Mouse (Mus musculus) hindbrain, embryonic 14.5 days (tissue): Measurements from ENCODE around the gene Gpr68. TPM values are rescaled to one million over a fixed set of nuclear protein-coding genes. Genes with fewer than 3 reads are reported as not detected.

Experiments
- ATAC-seq: fragments of 200-750 bp; cut with Nextera tagmentation; 2 replicates; pipeline ENCODE4 v1.8.0; 2017; ENCODE audit warnings: moderate number of reproducible peaks, mild to moderate bottlenecking, moderate TSS enrichment, moderate library complexity; ENCODE audit not compliant: low FRiP score
- DNase-seq: peaks from one replicate; pipeline ENCODE4 v3.0.0-alpha.2; 2015; ENCODE audit warnings: low spot score
- H3K27ac ChIP-seq: fragments of 300-500 bp; sonication (generic); 2 replicates; pipeline ENCODE4 v1.5.1; 2014; ENCODE audit warnings: mild to moderate bottlenecking, moderate library complexity
- H3K27me3 ChIP-seq: fragments of 300-500 bp; sonication (generic); 2 replicates; pipeline ENCODE4 v1.6.1; 2014; ENCODE audit warnings: mild to moderate bottlenecking, low read length, mixed read lengths; ENCODE audit not compliant: control insufficient read depth, insufficient read depth
- H3K36me3 ChIP-seq: fragments of 300-500 bp; sonication (generic); replicated peaks from 2 replicates; pipeline ENCODE4 v1.6.1; 2014; ENCODE audit not compliant: control insufficient read depth, insufficient read depth
- H3K4me1 ChIP-seq: fragments of 300-500 bp; sonication (generic); replicated peaks from 2 replicates; pipeline ENCODE4 v1.6.1; 2014; ENCODE audit warnings: antibody characterized with exemption, low read length, mixed read lengths; ENCODE audit not compliant: control insufficient read depth, insufficient read depth
- H3K4me2 ChIP-seq: fragments of 300-500 bp; sonication (generic); replicated peaks from 2 replicates; pipeline ENCODE4 v1.6.1; 2014; ENCODE audit warnings: mild to moderate bottlenecking, moderate library complexity
- H3K4me3 ChIP-seq: fragments of 300-500 bp; sonication (generic); replicated peaks from 2 replicates; pipeline ENCODE4 v1.5.1; 2014; ENCODE audit warnings: mild to moderate bottlenecking, low read length
- H3K9ac ChIP-seq: fragments of 300-500 bp; sonication (generic); 2 replicates; pipeline ENCODE4 v1.6.1; 2014
- H3K9me3 ChIP-seq: fragments of 300-500 bp; sonication (generic); 2 replicates; pipeline ENCODE4 v1.6.1; 2016; ENCODE audit warnings: low read length; ENCODE audit not compliant: control insufficient read depth
- WGBS: fragments of 180-500 bp; shearing (Covaris S2); extraction: QIAGEN DNeasy Blood & Tissue Kit; methylation state at CpG from one replicate; pipeline ENCODE4 v1.1.7; 2014; 5-methylcytosine and 5-hydroxymethylcytosine counted together
- polyA plus RNA-seq: library from polyadenylated mRNA; unstranded; fragments of >200 nt; fragmentation: Nextera tagmentation; extraction: Ambion mirVana; gene quantifications from 2 replicates; pipeline ENCODE4 v1.2.1, GENCODE M21; 2014

Gene Gpr68
- 3.1 and 3.7 TPM in 2 replicates for polyA plus RNA-seq

DNA sequence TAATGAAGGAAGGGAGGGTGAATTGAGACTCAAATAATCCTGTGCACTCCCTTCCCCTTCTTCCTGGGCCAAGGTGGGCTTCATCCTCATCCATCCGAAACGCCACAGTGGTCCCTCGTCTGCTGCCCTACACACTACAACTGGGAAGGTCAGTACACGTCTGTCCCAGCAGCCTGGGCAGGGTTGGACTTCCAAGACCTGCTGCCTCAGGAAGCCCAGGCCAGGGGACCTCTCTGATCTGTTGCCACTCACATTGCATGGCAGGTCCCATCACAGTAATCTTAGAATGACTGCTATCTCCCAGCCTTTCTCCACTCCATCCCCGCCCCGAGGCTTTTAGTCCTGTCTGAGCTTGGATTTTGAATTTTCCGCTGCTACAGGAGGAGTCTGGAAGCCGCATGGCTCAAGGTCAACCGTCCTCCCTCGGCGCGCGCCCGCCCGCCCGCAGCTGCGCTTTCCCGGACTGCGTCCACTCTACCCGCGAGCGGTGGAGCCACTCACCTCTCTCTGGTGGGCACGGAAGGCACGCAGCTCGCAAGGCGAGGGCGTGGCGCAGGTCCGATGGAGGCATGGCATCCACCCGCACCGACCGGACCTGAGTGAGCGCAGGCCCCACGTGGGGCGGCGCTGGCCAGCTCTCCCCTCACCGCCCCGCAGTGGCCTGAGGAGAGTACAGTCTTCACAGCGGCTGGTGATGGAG is at the start of gene Gpr68:
Gene Gpr68 (minus strand): TSS at position 601 of the 700 bp plus-strand sequence.
- Histone ChIP-seq H3K4me3 (peak within 1 kb of the TSS; percentile 42), H3K4me1 (peaks cover 8% of the 10 kb centered on the region; the same call in 1 of the 2 replicates), H3K36me3 (peaks cover 3% of the 10 kb centered on the region), H3K9me3 (no peaks in the 10 kb centered on the region), H3K9ac (peak within 1 kb of the TSS; percentile 69), H3K4me2 (peak within 1 kb of the TSS; percentile 89), H3K27me3 (peaks cover 4% of the 10 kb centered on the region; the same call in 1 of the 2 replicates), H3K27ac (no peak within 1 kb of the TSS)
- peak; percentile 80 for ATAC-seq
- peak; percentile 33 for DNase-seq
- 5% methylated on average over 39 of the region's 39 CpGs for WGBS

DNA sequence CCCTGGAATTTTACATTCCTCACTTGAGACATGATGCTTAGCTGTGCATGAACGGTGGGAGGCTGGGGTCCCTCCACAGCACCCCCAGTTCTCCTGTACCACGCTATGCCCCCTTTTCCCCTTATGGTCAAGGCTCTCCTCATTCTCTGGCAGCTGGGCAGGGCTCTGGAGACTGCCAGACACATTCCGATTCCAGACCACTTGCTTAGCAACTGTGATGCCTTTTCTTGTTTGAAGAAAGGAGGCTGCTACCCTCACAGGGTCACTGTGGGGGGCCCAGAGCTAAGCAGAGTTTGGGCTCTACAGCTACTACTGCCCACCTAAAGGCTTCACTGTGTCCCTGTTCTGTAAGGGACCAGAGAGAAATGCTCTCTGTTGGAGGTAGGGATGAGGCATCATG is 49.3 kb upstream of the Gpr68 start:
- no peak overlapping the region for H3K4me3 ChIP-seq
- no peak overlapping the region for H3K4me2 ChIP-seq
- H3K9ac ChIP-seq: no peak overlapping the region
- DNase-seq: peak; percentile 41
- H3K4me1 ChIP-seq: peaks cover 32% of the 10 kb centered on the region
- no peaks in the 10 kb centered on the region for H3K9me3 ChIP-seq
- 24% methylated on average over 3 of the region's 3 CpGs for WGBS
- H3K36me3 ChIP-seq: no peaks in the 10 kb centered on the region
- peak overlapping the region; percentile 51 for H3K27ac ChIP-seq
- no peaks in the 10 kb centered on the region; the same call in 1 of the 2 replicates for H3K27me3 ChIP-seq
- ATAC-seq: peak; percentile 31; the same call in 1 of the 2 replicates

DNA sequence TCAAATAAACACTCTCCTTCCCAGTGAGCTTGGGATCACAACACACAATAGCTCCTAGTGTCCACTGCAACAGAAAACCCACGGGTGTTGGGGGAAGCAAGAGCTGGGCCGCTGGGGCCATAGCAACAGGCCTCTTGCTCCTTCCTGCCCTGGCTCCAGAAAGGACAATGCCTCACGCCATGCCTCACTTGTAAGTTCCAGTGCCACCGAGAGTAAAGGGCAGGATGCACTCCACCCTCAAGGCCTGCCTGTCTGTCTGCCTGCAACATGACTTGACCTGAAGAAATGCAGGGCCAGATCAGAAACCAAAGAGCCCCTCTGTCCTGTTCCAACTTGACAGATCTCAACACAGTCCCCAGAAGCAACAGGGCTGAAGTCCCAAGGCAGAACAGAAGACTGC is 48.8 kb upstream of the Gpr68 start:
- Histone ChIP-seq H3K9me3 (no peaks in the 10 kb centered on the region), H3K27me3 (no peaks in the 10 kb centered on the region; the same call in 1 of the 2 replicates), H3K4me1 (peaks cover 33% of the 10 kb centered on the region), H3K4me2 (no peak overlapping the region), H3K36me3 (no peaks in the 10 kb centered on the region), H3K27ac (peak overlapping the region; percentile 51), H3K9ac (no peak overlapping the region), H3K4me3 (no peak overlapping the region)
- DNase-seq (no peak), ATAC-seq (no peak)
- 27% methylated on average over 4 of the region's 4 CpGs for WGBS

DNA sequence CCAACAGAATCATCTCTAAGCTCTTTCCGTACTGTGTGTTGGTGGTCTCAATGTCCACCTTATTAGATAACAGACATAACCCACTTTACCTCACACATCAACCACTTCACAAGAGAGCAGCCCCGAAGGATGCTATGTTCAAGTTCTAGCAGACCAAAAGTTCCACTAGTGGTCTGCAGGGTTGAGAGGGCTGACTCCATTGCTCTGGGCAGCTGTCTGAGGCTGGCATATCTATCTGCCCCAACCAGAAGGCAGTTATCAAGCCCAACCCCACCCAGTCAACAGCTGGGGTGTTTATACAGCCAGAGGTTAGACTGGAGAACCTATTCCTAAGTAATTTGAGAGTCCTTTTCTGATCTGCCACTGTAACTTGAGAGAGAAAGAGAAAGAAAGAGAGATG is 48.0 kb upstream of the Gpr68 start:
- ATAC-seq (no peak), DNase-seq (no peak)
- Histone ChIP-seq H3K4me1 (peaks cover 33% of the 10 kb centered on the region), H3K27me3 (no peaks in the 10 kb centered on the region; the same call in 1 of the 2 replicates), H3K4me3 (no peak overlapping the region), H3K27ac (peak overlapping the region; percentile 51; the same call in 1 of the 2 replicates), H3K4me2 (no peak overlapping the region), H3K36me3 (no peaks in the 10 kb centered on the region), H3K9me3 (no peaks in the 10 kb centered on the region), H3K9ac (no peak overlapping the region)
- WGBS: 91% methylated on average over 2 of the region's 2 CpGs

DNA sequence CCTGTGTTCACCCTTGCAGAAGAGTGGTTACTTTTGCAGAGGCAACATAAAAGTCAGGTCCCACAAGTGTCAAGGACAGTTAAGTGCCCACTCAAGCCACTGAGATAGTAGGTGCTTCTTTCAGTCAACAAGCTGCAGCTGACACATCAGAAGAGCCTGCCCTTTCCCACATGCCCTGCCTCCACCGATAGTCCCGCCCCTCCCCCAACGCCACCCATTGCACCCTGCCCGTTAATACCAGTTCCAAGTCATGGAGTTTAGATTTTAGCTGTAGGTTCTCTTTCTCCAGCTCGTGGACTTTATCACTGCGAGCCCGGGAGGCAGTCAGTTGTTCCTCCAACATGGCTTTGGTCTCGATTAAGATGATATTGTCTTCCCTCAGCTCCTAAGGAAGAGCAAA is 45.9 kb upstream of the Gpr68 start:
- DNase-seq (no peak), ATAC-seq (no peak)
- Histone ChIP-seq H3K9ac (no peak overlapping the region), H3K27me3 (no peaks in the 10 kb centered on the region; the same call in 1 of the 2 replicates), H3K27ac (no peak overlapping the region), H3K4me3 (no peak overlapping the region), H3K9me3 (no peaks in the 10 kb centered on the region), H3K4me2 (no peak overlapping the region), H3K36me3 (no peaks in the 10 kb centered on the region), H3K4me1 (peaks cover 31% of the 10 kb centered on the region)
- WGBS: 74% methylated on average over 8 of the region's 8 CpGs

DNA sequence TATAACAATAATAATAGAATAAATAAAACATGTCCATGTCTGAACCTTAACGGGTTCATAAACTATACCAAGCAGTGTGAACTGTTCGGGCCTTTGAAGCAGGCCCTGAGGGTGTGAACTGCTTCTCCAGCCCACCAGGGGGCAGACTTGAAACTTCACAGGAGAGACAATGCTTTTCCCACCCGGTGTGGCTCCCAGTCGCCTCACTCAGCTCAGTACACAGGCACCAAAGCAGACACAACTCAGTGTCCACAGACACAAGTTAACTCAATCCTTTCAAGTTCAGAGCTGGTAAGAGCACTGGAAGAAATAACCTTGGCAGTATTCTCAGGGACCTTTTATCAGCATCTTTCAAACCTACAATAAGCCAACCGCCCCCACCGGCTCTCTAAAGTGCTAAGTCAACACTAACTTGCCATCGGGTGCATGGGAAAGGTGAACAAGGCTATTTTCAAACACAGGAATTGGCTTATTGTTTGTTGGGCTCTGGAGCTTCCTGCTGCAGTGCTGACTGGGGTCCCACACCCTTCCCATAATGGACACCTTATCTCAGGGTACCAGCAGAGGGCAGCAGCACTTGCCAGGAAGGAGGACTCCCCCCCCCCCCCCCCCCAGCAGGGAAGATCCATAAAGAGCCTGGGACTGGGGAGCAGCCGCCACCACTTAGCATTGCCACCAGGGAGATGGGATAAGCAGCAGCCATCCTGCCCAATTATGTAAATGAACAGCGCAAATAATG is 44.4 kb upstream of the Gpr68 start:
- Histone ChIP-seq H3K36me3 (peaks cover 15% of the 10 kb centered on the region), H3K4me3 (no peak overlapping the region), H3K9me3 (no peaks in the 10 kb centered on the region), H3K4me1 (peaks cover 16% of the 10 kb centered on the region), H3K27ac (peak overlapping the region; percentile 60), H3K9ac (no peak overlapping the region), H3K27me3 (no peaks in the 10 kb centered on the region; the same call in 1 of the 2 replicates), H3K4me2 (0 out of 2 replicates have a peak overlapping the region, but pooled peaks have one; percentile 0)
- ATAC-seq (peak; percentile 77), DNase-seq (peak; percentile 86)
- WGBS: 34% methylated on average over 9 of the region's 9 CpGs

DNA sequence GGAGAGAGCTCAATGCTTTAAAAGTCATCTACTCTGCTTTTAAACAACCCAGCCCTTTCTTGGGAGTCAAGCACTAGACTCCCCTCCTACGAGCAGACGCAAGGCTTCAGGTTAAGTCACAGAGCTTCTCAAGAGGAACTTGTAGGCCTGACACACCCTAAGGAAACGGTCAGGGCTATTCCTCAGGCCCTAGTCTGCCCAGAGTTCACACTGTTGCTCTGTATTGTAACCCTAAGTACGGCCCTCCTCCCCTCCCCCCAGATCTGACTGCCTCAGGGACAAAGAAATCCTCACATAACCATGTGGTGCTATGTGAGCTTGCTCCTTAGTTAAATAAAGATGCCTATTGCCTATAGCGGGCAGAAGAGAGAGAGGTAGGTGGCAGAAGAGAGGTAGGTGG is 41.1 kb upstream of the Gpr68 start:
- no peaks in the 10 kb centered on the region for H3K27me3 ChIP-seq
- peaks cover 6% of the 10 kb centered on the region; the same call in 1 of the 2 replicates for H3K4me1 ChIP-seq
- DNase-seq (no peak), ATAC-seq (no peak)
- H3K27ac ChIP-seq: no peak overlapping the region
- H3K4me2 ChIP-seq: no peak overlapping the region
- WGBS: 89% methylated on average over 5 of the region's 5 CpGs
- H3K36me3 ChIP-seq: peaks cover 45% of the 10 kb centered on the region
- no peak overlapping the region for H3K9ac ChIP-seq
- H3K4me3 ChIP-seq: no peak overlapping the region
- no peaks in the 10 kb centered on the region for H3K9me3 ChIP-seq

DNA sequence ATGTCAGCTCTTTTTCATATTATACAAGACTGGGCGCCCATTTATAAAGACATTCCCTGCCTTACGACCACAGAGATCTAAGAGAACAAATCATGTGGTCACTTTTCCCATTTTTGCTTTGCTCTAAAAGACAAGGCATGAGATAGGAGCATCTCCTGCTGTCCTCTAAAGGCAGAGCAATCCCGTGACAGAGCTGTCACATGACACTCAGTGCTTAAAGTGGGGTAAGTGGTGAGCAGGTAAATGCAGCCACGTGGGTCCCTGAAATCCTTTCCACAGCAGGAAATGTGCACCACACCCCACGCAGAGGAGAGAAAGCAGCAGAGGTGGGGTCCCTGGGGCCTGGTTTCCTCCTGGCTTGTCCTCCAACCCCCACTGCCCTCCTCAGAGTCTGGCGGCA is 40.0 kb upstream of the Gpr68 start:
- H3K4me2 ChIP-seq: no peak overlapping the region
- 87% methylated on average over 6 of the region's 6 CpGs for WGBS
- H3K9me3 ChIP-seq: no peaks in the 10 kb centered on the region
- H3K36me3 ChIP-seq: peaks cover 54% of the 10 kb centered on the region
- H3K9ac ChIP-seq: no peak overlapping the region
- no peak for ATAC-seq
- H3K27ac ChIP-seq: no peak overlapping the region
- no peak overlapping the region for H3K4me3 ChIP-seq
- DNase-seq: no peak
- peaks cover 6% of the 10 kb centered on the region; the same call in 1 of the 2 replicates for H3K4me1 ChIP-seq
- H3K27me3 ChIP-seq: no peaks in the 10 kb centered on the region

DNA sequence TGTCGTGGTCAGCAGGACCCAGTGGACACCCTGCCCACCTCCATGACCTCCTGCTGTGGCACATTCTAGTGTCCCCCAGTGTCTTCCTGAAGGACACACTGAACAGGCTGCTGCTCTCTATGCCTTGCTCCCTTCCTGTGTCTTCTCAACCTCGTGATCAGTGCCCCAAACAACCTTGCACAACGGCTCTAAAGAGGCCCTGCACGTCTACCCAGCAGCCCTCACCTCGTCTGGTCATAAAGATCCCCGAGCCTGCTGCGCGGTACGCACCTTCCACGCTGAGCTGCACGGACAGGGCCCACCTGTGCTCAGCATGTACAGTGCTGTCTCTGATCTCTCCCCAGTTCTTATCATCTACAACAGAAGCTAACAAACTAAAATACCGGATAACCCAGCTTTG is 38.0 kb upstream of the Gpr68 start:
- WGBS: 95% methylated on average over 12 of the region's 12 CpGs
- no peak overlapping the region for H3K9ac ChIP-seq
- no peak overlapping the region for H3K27ac ChIP-seq
- H3K36me3 ChIP-seq: peaks cover 67% of the 10 kb centered on the region
- no peaks in the 10 kb centered on the region for H3K9me3 ChIP-seq
- ATAC-seq: no peak
- no peak overlapping the region for H3K4me3 ChIP-seq
- no peaks in the 10 kb centered on the region for H3K27me3 ChIP-seq
- no peak for DNase-seq
- H3K4me1 ChIP-seq: no peaks in the 10 kb centered on the region
- no peak overlapping the region for H3K4me2 ChIP-seq
